Mouse (Mus musculus) adrenal gland, postnatal 14 days (tissue): ENCODE data around the gene Nr2c1. TPM values are rescaled to one million over a fixed set of nuclear protein-coding genes. Genes with fewer than 3 reads are reported as not detected.

Source experiments
- DNase-seq: peaks from one replicate; pipeline ENCODE4 v3.0.0; 2021; ENCODE audit warnings: mixed read lengths
- total RNA-seq: library from RNA; stranded (reverse); gene quantifications from 2 replicates; pipeline ENCODE4 v1.2.3, GENCODE M21; 2021

Nr2c1 gene
- total RNA-seq, 1 experiment from 2014 or later = 13.2 TPM

DNA sequence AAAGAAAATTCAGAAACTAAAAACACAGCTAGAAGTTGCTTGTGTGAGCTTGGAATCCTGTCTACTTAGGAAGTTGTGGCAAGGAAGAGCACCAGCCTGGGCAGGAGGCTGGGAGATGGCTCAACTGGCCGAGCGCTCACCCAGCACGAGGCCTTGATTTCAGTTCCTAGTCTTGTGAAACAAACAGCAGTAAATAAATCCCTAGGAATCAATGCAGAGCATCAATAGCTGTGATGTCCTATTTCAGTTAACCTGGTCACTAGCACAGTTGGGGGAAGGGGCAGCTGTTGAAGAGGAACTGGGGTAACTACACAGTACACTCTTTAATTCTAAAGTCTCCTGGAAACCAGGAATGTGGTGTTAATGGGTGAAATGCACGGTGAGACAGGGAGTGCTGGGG lies 57.1 kb downstream of the Nr2c1 start:
- DNase-seq = no peak

DNA sequence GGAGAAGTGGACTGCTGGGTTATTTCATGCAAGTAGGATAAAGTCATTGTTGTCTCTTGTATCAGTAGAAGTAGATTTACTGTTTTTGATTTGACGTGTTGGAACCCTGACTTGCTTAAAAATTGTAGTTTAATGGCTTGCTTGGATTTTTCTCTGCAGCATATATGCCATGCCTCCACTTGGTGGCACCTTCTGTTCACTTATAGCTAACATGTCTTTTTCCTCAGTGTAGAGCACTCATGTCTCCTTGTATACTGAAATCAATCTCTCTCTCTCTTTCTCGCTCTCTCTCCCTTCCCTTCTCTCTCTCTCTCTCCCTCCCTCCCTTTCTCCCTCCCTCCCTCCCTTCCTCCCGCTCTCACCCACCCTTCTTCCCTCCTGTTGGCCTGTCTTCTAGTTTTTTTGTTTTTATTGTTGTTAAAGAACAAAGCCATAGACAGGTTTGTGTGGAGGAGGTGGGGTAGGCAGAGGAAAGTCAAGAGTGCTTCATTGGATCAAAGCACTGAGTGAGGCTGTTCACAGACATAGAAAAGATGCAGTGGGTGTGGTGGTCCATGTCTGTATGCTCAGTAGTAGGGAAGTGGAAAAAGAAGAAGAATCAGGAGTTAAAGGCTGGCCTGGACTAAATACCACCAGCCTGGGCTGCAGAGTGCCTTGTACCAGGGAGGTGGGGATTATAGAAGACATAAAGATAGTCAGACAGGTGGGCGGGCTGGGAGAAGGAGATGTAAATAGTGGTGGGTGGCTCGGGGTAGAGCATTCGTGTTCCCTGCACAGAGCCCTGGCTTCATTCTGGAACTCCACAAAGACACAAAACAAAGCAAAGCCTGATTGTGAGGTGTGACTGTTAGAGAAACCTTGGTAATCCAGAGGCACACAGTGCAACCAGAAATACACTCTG lies 63.1 kb downstream of the Nr2c1 start:
- DNase-seq = no peak

DNA sequence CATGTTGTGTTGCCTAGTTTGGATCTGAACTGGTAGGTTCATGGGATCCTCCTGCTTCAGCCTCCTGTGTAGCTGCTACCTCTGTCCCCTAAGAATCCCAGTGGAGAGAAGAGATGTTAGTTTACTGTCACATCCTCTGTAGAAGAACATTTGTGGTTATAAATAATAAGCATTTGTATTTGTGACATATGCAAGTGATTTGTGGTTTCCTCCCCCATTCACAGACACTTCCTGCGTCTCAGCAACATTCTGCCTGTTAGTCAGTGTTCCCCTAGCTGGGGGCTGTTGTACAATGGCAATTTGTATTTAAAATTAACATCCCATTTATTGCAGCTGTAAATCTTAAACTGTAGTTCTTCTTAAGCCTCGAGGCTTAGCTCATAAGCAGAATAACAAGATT lies 63.9 kb downstream of the Nr2c1 start:
- DNase-seq = no peak

DNA sequence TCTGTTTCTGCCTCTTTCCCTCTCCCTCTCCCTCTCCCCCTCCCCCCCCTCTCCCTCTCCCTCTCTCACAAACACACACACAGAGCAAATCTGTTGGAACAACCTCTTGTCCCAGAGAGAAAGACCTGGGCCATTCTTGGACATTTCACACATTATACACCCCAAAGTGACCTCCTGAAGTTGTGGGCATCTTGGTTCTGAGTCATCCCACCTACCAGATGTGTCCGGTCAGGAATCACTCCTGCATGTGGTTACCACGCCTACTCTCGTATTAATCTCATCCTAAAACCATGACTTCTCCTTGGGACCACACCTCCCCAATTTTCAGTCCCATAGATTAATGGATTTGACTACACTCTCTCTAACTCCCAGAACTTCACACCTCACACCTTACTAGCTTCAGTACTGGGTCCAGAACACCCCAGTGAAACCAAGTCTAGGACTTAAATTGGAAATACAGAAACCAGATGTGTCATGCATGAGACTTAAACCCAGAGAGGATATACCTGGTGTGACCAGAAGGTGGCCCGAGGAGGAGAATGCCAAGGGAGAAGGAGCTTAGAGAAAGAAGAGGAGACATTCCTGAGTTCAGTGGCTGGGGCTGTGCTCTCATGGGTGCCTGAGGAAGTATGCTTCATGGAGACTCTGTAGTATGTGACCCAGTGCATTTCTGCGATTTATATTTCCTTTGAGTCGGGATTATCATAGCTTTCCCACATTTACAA lies 77.4 kb downstream of the Nr2c1 start:
- no peak for DNase-seq

DNA sequence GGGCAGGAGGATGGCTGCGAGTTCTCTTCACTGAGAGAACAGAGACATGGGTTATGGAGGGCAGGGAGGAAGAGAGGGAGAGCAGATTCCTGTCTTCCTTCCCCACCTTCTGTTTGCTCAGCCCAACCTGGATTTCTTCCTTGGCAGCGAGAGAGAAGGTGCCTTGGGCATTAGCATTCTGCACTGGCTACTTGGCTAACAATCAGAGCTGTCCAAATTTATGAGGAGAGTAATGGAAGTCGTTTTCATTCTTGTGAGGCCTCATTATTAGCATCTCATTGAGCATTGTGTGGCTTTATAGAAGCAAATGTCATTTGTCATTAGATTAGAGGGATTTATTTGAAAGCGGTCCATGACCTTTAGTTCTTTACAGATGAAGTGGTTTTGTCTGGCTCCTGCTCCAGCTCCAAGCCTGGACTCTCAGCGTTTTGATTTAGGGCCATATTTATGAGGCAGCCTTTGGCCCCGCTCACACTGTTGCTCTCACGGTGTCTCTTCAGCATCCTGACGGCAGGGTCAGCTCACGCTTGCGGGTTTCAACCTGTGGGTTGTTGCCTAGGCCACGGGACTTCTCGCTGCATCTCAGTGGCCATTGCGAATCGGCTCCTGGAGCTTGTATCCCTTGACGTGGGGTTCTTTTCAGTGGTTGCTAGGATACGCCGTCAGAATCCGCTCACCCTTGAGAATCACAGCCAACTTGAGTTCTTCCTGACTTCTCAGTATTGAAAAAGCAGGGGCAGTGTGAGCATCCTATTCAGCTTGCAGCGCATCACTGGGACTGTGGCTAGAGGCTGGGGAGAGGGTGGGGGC lies 82.6 kb downstream of the Nr2c1 start:
- peak; percentile 44 for DNase-seq

DNA sequence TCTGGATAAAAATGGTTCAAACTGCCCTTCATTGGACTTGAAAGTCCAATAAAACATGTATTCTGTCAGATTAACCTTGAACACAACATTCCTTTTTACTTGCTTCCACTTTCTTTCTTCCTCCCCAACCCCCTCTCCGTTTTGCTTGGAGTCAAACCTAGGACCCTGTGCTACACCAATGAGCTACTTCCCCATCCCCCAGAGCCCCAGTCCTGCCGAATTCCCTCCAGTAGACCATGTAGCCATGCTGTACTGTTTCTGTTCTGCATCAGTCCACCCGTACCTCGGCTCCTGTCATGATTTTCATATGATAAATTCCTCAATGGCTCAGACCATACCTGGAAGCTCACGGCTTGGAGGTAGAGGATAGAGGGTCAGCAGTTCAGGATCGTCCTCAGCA lies 83.2 kb downstream of the Nr2c1 start:
- DNase-seq = no peak

DNA sequence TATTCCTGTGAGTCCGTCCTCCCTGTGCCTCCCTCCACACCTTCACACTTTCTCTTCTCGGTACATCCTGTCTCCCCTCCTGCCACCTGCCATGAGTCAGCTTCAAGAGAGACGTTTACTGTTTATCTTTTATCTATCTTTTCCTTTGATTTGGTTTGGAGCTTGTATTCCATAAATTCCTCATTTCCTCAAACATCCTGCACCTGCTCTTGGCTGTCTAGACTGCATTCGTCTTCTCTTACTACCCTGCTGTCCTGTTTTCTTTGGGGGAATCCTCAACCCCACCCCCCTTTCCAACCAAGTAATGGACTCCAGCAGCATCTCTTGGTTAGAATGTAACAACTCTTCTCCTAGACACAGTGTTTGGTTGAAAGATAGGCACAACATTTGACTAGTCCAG lies 87.4 kb downstream of the Nr2c1 start:
- DNase-seq = no peak

DNA sequence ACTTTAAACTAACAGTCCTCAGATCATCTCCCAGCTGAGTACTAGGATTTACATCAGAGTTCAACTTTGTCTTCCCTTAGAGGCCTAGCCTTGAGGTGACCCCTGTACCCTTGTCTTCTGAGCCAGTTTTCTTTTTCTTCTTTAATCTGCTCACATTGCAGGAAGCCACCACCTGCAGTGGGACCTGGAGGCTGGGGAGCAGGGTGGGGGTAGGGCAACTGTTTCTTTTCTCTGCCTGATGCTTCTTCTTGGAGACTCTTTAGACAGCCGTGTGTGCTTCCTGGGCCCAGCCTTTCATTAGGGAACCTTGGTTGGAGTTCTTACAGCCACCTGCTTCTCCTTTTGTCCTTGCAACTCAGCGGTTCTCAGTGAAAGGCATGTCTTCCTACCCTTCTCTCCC lies 93.5 kb downstream of the Nr2c1 start:
- DNase-seq = no peak

Other genes with a start within 250 kb of the Nr2c1 start
- 19.2 and 20.1 TPM in 2 replicates for gene Vezt, start 112.2 kb upstream of the Nr2c1 start, total RNA-seq
- gene Fgd6, start 112.0 kb upstream of the Nr2c1 start, total RNA-seq = 8.2 and 9.2 TPM in 2 replicates
- gene Ndufa12, start 50.7 kb downstream of the Nr2c1 start, total RNA-seq = 479 and 503 TPM in 2 replicates
- gene Gm4792, start 150.7 kb downstream of the Nr2c1 start, total RNA-seq = not detected in 2 replicates
- gene Tmcc3, start 163.9 kb downstream of the Nr2c1 start, total RNA-seq = 29.1 and 36.0 TPM in 2 replicates